Mouse (Mus musculus): ENCODE measurements at regions not wholly inside any gene's neighbourhood (a gene's known extent, or its start where the extent isn't known, plus 50 kb on each side); places are given as distances from the start of the nearest gene placed in this dataset.
"Not testable (repeated sequence)": the region's sequence is repeated elsewhere in the genome, so short reads cannot be mapped to it uniquely, and the experiment has no call there.

DNA sequence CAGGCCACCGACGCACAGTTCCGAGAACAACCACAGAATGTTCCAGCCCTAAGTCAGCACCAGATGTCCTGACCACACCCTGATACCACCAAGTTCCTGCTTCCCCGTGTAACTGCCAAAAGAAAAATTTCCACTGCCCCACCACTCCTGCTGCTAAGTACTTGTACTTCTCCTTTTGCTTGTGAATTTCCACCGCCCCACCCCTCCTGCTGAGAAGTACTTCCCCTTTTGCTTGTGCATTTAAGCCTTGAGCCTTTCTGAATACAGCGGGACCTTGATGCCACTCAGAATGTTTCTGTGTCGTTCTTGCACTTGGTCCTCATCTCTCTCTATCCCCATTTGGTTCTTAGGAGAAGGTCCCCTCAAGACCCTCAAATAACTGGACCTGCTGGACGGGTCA lies 100.8 kb upstream of the Plcb4 start:
- not testable (repeated sequence) for H3K4me2 ChIP-seq (replicated peaks; ENCODE audit: low read depth, low read length); H3K27ac ChIP-seq (ENCODE audit: low read length); H3K4me1 ChIP-seq (ENCODE audit: control insufficient read depth, insufficient read depth, low read length); ATAC-seq (ENCODE audit: insufficient number of reproducible peaks, insufficient read depth, low FRiP score, low read depth); H3K9ac ChIP-seq (replicated peaks; ENCODE audit: low read depth, low read length); H3K27me3 ChIP-seq (ENCODE audit: control insufficient read depth, insufficient read depth, low read length); H3K36me3 ChIP-seq (ENCODE audit: control insufficient read depth, insufficient read depth, low read length); H3K4me3 ChIP-seq (ENCODE audit: low read depth, low read length); H3K9me3 ChIP-seq (ENCODE audit: control insufficient read depth, low read depth, low read length)
- 90% methylated on average over 8 of the region's 8 CpGs for WGBS

- Histone ChIP-seq H3K9me3 (ENCODE audit: control insufficient read depth, low read depth, low read length) (no peaks in the 10 kb centered on the region), H3K4me2 (replicated peaks; ENCODE audit: low read depth, low read length) (no peak overlapping the region), H3K4me1 (ENCODE audit: control insufficient read depth, insufficient read depth, low read length) (no peaks in the 10 kb centered on the region), H3K9ac (replicated peaks; ENCODE audit: low read depth, low read length) (no peak overlapping the region), H3K27me3 (ENCODE audit: control insufficient read depth, insufficient read depth, low read length) (no peaks in the 10 kb centered on the region), H3K36me3 (ENCODE audit: control insufficient read depth, insufficient read depth, low read length) (no peaks in the 10 kb centered on the region), H3K4me3 (ENCODE audit: low read depth, low read length) (no peak overlapping the region), H3K27ac (ENCODE audit: low read length) (no peak overlapping the region)
- no peak for ATAC-seq (ENCODE audit: insufficient number of reproducible peaks, insufficient read depth, low FRiP score, low read depth)
- whole genome bisulfite sequencing = 48% methylated on average over 3 of the region's 3 CpGs
Measured at GRCm38 (mm10) chr2:135559328-135559727, 99.5 kb upstream of the Plcb4 start.

GRCm38 (mm10) chr2:135559933-135560710 lies 98.7 kb upstream of the Plcb4 start:
- no peak overlapping the region for H3K4me3 ChIP-seq (ENCODE audit: low read depth, low read length)
- WGBS = 84% methylated on average over 9 of the region's 9 CpGs
- H3K27me3 ChIP-seq (ENCODE audit: control insufficient read depth, insufficient read depth, low read length) = no peaks in the 10 kb centered on the region
- no peaks in the 10 kb centered on the region for H3K36me3 ChIP-seq (ENCODE audit: control insufficient read depth, insufficient read depth, low read length)
- H3K9me3 ChIP-seq (ENCODE audit: control insufficient read depth, low read depth, low read length) = no peaks in the 10 kb centered on the region
- no peak overlapping the region for H3K4me2 ChIP-seq (replicated peaks; ENCODE audit: low read depth, low read length)
- ATAC-seq (ENCODE audit: insufficient number of reproducible peaks, insufficient read depth, low FRiP score, low read depth) = no peak
- H3K4me1 ChIP-seq (ENCODE audit: control insufficient read depth, insufficient read depth, low read length) = no peaks in the 10 kb centered on the region
- no peak overlapping the region for H3K9ac ChIP-seq (replicated peaks; ENCODE audit: low read depth, low read length)
- no peak overlapping the region for H3K27ac ChIP-seq (ENCODE audit: low read length)

- no peaks in the 10 kb centered on the region for H3K36me3 ChIP-seq (ENCODE audit: control insufficient read depth, insufficient read depth, low read length)
- H3K4me2 ChIP-seq (replicated peaks; ENCODE audit: low read depth, low read length) = no peak overlapping the region
- no peak overlapping the region for H3K9ac ChIP-seq (replicated peaks; ENCODE audit: low read depth, low read length)
- ATAC-seq (ENCODE audit: insufficient number of reproducible peaks, insufficient read depth, low FRiP score, low read depth) = no peak
- H3K4me3 ChIP-seq (ENCODE audit: low read depth, low read length) = no peak overlapping the region
- H3K4me1 ChIP-seq (ENCODE audit: control insufficient read depth, insufficient read depth, low read length) = no peaks in the 10 kb centered on the region
- no peaks in the 10 kb centered on the region for H3K27me3 ChIP-seq (ENCODE audit: control insufficient read depth, insufficient read depth, low read length)
- no peak overlapping the region for H3K27ac ChIP-seq (ENCODE audit: low read length)
- H3K9me3 ChIP-seq (ENCODE audit: control insufficient read depth, low read depth, low read length) = no peaks in the 10 kb centered on the region
- WGBS = 76% methylated on average over 1 of the region's 1 CpGs
Measured at GRCm38 (mm10) chr2:135560856-135561255, 98.0 kb upstream of the Plcb4 start.

DNA sequence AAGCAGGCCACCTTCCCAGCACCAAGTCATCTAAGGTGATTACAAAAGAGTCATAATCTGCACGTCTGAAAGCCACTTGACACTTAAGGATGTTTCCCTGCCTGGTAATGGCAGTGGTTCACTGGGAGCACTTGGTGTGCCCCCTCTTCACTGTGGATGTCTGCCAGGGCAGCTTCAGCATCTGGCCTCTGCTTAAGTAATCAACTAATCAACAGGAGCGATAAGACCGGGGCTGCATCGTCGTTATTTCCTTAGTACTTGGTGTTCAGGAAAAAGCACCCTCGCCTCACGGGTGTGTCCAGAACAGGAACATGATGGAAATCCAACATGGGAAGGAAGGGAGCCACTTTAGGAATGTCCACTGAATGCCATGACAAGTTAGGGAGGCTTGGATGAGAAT lies 97.1 kb upstream of the Plcb4 start:
- ATAC-seq (ENCODE audit: insufficient number of reproducible peaks, insufficient read depth, low FRiP score, low read depth) = no peak
- 77% methylated on average over 7 of the region's 7 CpGs for WGBS
- Histone ChIP-seq H3K4me3 (ENCODE audit: low read depth, low read length) (no peak overlapping the region), H3K9me3 (ENCODE audit: control insufficient read depth, low read depth, low read length) (no peaks in the 10 kb centered on the region), H3K27me3 (ENCODE audit: control insufficient read depth, insufficient read depth, low read length) (no peaks in the 10 kb centered on the region), H3K4me2 (replicated peaks; ENCODE audit: low read depth, low read length) (no peak overlapping the region), H3K36me3 (ENCODE audit: control insufficient read depth, insufficient read depth, low read length) (no peaks in the 10 kb centered on the region), H3K9ac (replicated peaks; ENCODE audit: low read depth, low read length) (no peak overlapping the region), H3K27ac (ENCODE audit: low read length) (no peak overlapping the region), H3K4me1 (ENCODE audit: control insufficient read depth, insufficient read depth, low read length) (no peaks in the 10 kb centered on the region)

GRCm38 (mm10) chr2:135562140-135562890 lies 96.5 kb upstream of the Plcb4 start:
- Histone ChIP-seq H3K36me3 (ENCODE audit: control insufficient read depth, insufficient read depth, low read length) (no peaks in the 10 kb centered on the region), H3K9me3 (ENCODE audit: control insufficient read depth, low read depth, low read length) (no peaks in the 10 kb centered on the region), H3K4me1 (ENCODE audit: control insufficient read depth, insufficient read depth, low read length) (no peaks in the 10 kb centered on the region), H3K4me3 (ENCODE audit: low read depth, low read length) (no peak overlapping the region), H3K4me2 (replicated peaks; ENCODE audit: low read depth, low read length) (no peak overlapping the region), H3K27me3 (ENCODE audit: control insufficient read depth, insufficient read depth, low read length) (no peaks in the 10 kb centered on the region), H3K27ac (ENCODE audit: low read length) (no peak overlapping the region), H3K9ac (replicated peaks; ENCODE audit: low read depth, low read length) (no peak overlapping the region)
- 57% methylated on average over 10 of the region's 10 CpGs for WGBS
- ATAC-seq (ENCODE audit: insufficient number of reproducible peaks, insufficient read depth, low FRiP score, low read depth) = 0 out of 2 replicates have a peak, but pooled peaks have one; percentile 26

DNA sequence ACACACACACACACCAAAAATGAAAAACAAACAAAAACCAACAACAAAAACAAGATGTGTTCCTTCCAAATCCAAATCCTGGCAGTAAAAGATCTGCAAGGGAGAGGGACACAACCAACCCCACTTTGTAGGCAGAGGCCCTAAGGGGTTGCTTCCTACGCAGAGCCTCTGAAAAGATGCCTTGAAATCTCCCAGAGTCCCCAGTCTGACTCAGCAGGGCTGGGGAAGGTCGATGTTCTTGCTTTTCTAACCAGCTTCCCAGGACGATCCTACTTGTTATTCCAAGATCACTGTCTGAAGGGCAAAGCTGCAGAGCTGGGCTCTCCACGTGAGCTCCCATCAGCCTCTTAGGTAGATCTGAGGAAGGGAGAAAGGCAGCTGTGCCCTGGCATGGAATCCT lies 94.6 kb upstream of the Plcb4 start:
- H3K27ac ChIP-seq (ENCODE audit: low read length) = no peak overlapping the region
- ATAC-seq (ENCODE audit: insufficient number of reproducible peaks, insufficient read depth, low FRiP score, low read depth) = no peak
- no peaks in the 10 kb centered on the region for H3K9me3 ChIP-seq (ENCODE audit: control insufficient read depth, low read depth, low read length)
- no peak overlapping the region for H3K4me3 ChIP-seq (ENCODE audit: low read depth, low read length)
- no peaks in the 10 kb centered on the region for H3K4me1 ChIP-seq (ENCODE audit: control insufficient read depth, insufficient read depth, low read length)
- H3K9ac ChIP-seq (replicated peaks; ENCODE audit: low read depth, low read length) = no peak overlapping the region
- no peaks in the 10 kb centered on the region for H3K36me3 ChIP-seq (ENCODE audit: control insufficient read depth, insufficient read depth, low read length)
- H3K4me2 ChIP-seq (replicated peaks; ENCODE audit: low read depth, low read length) = no peak overlapping the region
- WGBS = 66% methylated on average over 4 of the region's 4 CpGs
- no peaks in the 10 kb centered on the region for H3K27me3 ChIP-seq (ENCODE audit: control insufficient read depth, insufficient read depth, low read length)

DNA sequence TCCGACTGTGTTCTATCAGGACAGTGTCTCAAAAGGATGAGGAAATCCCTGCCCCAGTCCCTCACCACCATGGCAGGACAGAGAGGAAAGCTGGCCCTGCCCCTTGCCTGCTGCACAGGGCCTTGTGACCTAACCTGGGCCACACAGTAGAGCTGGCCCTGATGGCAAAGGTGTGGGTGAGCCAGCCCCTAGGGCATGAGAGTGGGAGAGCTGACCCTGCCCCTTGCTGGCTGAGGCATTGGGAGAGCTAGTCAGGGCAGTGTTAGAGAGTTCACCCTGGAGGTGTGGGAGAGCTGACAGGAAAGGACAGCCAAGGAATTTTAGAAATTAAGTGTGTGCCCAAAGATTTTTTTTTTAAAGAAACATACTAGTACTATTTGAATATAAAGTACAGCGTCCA lies 90.5 kb upstream of the Plcb4 start:
- Histone ChIP-seq H3K27ac (ENCODE audit: low read length) (no peak overlapping the region), H3K9ac (replicated peaks; ENCODE audit: low read depth, low read length) (no peak overlapping the region), H3K4me2 (replicated peaks; ENCODE audit: low read depth, low read length) (no peak overlapping the region), H3K9me3 (ENCODE audit: control insufficient read depth, low read depth, low read length) (no peaks in the 10 kb centered on the region), H3K4me3 (ENCODE audit: low read depth, low read length) (no peak overlapping the region), H3K27me3 (ENCODE audit: control insufficient read depth, insufficient read depth, low read length) (no peaks in the 10 kb centered on the region), H3K4me1 (ENCODE audit: control insufficient read depth, insufficient read depth, low read length) (no peaks in the 10 kb centered on the region), H3K36me3 (ENCODE audit: control insufficient read depth, insufficient read depth, low read length) (no peaks in the 10 kb centered on the region)
- 84% methylated on average over 2 of the region's 2 CpGs for WGBS
- no peak for ATAC-seq (ENCODE audit: insufficient number of reproducible peaks, insufficient read depth, low FRiP score, low read depth)

All from stomach, embryonic 14.5 days (tissue).